11 mouse cellular contexts compared by ENCODE assay signal in the genomic region with DNA sequence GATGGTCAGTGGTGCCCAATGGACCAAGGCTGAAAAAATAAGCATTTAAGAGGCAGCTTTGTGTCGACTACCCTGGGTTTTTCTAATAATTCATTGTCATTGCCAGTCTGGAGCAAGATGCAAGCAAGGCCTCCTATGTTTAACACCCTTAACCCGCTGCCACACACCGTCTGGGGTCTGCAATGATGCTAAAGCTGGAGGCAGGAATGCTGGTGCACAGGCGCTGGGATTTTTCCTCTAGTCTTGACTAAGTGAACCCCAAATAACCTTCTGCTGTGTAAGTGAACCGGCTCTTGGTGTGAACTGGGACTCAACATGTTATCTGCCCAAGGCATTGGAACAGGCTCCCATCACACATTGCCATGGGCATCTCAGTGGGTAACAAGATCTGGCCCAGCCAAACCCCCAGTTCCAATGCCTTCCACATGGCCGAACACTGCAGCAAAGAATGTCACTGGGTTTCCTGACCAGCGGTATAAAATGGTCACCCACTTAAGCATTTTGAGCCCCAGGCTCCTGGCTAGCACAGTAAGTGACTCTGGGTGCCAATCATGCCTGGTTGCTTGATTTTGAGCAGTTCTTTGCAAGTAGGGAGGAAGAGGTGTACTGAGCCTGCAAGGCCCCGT.
DNase-seq lines count a peak whose midpoint lies in the region; ATAC-seq and TF ChIP-seq lines count a peak whose summit lies in the region.
"Had no signal": no experiment of that assay in that cellular context is flagged by ENCODE, and none has a peak within 500 bp of the region (broad histone marks: within the 10 kb centered on the region; RNA-seq: fewer than 3 reads in every experiment).

No protein-coding gene starts in this region.

- no peak overlapping the region for H3K4me3 ChIP-seq in heart, embryonic 11.5 days (ENCODE audit: low read depth, low read length)
- H3K4me3 ChIP-seq in heart, adult 2 months = no peak overlapping the region
- H3K4me3 ChIP-seq in forebrain, embryonic 15.5 days = no peak overlapping the region
- no peak overlapping the region for H3K4me3 ChIP-seq in midbrain, embryonic 13.5 days (replicated peaks)

- 69% methylated on average over 8 of the region's 8 CpGs for WGBS in heart, embryonic 11.5 days (ENCODE audit: insufficient replicate concordance)
- WGBS in heart, adult 2 months = 73% methylated on average over 8 of the region's 8 CpGs
- 37% methylated on average over 8 of the region's 8 CpGs for WGBS in forebrain, embryonic 15.5 days
- 60% methylated on average over 8 of the region's 8 CpGs for WGBS in midbrain, embryonic 13.5 days

- no peak for ATAC-seq in heart, embryonic 11.5 days (replicated peaks; ENCODE audit: insufficient number of reproducible peaks, low FRiP score, low TSS enrichment)
- peak; percentile 12; the same call in 1 of the 2 replicates for ATAC-seq in forebrain, embryonic 15.5 days (replicated peaks)
- ATAC-seq in midbrain, embryonic 13.5 days = no peak

- intact Hi-C loops in heart, adult 2 months (cut with DNase I) = no loop called here

- no peak for TF ChIP-seq POLR2A in heart, adult 2 months (IDR thresholded peaks at IDR 0.05; ENCODE audit: insufficient read depth, low read depth, low read length)

- no peaks in the 10 kb centered on the region for H3K27me3 ChIP-seq in heart, embryonic 11.5 days (ENCODE audit: control insufficient read depth, insufficient read depth, low read length)
- H3K27me3 ChIP-seq in heart, adult 2 months (ENCODE audit: control insufficient read depth, insufficient read depth, low read length) = no peaks in the 10 kb centered on the region
- no peaks in the 10 kb centered on the region for H3K27me3 ChIP-seq in forebrain, embryonic 15.5 days
- no peaks in the 10 kb centered on the region for H3K27me3 ChIP-seq in midbrain, embryonic 13.5 days
- H3K27me3 ChIP-seq: CH12.LX had no signal

- DNase-seq in heart, adult 2 months = no peak
- peak; percentile 53 for DNase-seq in MN1 (ENCODE audit: low spot score)
- DNase-seq in cerebellum, postnatal 25 days = no peak
- no peak for DNase-seq in frontal cortex, postnatal 25 days (ENCODE audit: low spot score in 2 of 2)
- DNase-seq in lung, postnatal 4 days = no peak
- DNase-seq: cerebellum, adult 11-12 months had no signal

- H3K4me1 ChIP-seq in heart, embryonic 11.5 days (ENCODE audit: control insufficient read depth, insufficient read depth, low read length) = peaks cover 13% of the 10 kb centered on the region; the same call in 1 of the 2 replicates
- no peaks in the 10 kb centered on the region; the same call in 1 of the 2 replicates for H3K4me1 ChIP-seq in heart, adult 2 months (ENCODE audit: control insufficient read depth, insufficient read depth, low read length)
- H3K4me1 ChIP-seq in forebrain, embryonic 15.5 days = peaks cover 58% of the 10 kb centered on the region
- peaks cover 46% of the 10 kb centered on the region for H3K4me1 ChIP-seq in midbrain, embryonic 13.5 days (replicated peaks)

- H3K36me3 ChIP-seq in heart, embryonic 11.5 days (ENCODE audit: control insufficient read depth, insufficient read depth, low read length) = no peaks in the 10 kb centered on the region
- H3K36me3 ChIP-seq in heart, adult 2 months (ENCODE audit: control insufficient read depth, insufficient read depth, low read length) = no peaks in the 10 kb centered on the region
- no peaks in the 10 kb centered on the region for H3K36me3 ChIP-seq in forebrain, embryonic 15.5 days
- no peaks in the 10 kb centered on the region for H3K36me3 ChIP-seq in midbrain, embryonic 13.5 days

- no peaks in the 10 kb centered on the region for H3K9me3 ChIP-seq in heart, embryonic 11.5 days (replicated peaks; ENCODE audit: control insufficient read depth, low read length)
- no peaks in the 10 kb centered on the region for H3K9me3 ChIP-seq in forebrain, embryonic 15.5 days
- H3K9me3 ChIP-seq in midbrain, embryonic 13.5 days = no peaks in the 10 kb centered on the region

- H3K79me2 ChIP-seq in heart, adult 2 months (replicated peaks; ENCODE audit: control insufficient read depth, insufficient read depth, low read length) = no peaks in the 10 kb centered on the region

- no peak for TF ChIP-seq EP300 in heart, adult 2 months (IDR thresholded peaks at IDR 0.05; ENCODE audit: insufficient read depth, low read depth, low read length)

- H3K4me2 ChIP-seq in heart, embryonic 11.5 days = no peak overlapping the region
- H3K4me2 ChIP-seq in forebrain, embryonic 15.5 days (replicated peaks) = no peak overlapping the region
- H3K4me2 ChIP-seq in midbrain, embryonic 13.5 days (replicated peaks) = no peak overlapping the region

- H3K9ac ChIP-seq in heart, embryonic 11.5 days (ENCODE audit: low read depth, low read length) = no peak overlapping the region
- no peak overlapping the region for H3K9ac ChIP-seq in heart, adult 2 months (ENCODE audit: low read depth, low read length)
- H3K9ac ChIP-seq in forebrain, embryonic 15.5 days (replicated peaks) = no peak overlapping the region
- peak overlapping the region; percentile 32 for H3K9ac ChIP-seq in midbrain, embryonic 13.5 days (replicated peaks)

- no peak for TF ChIP-seq CTCF in heart, adult 2 months (IDR thresholded peaks at IDR 0.05)

- H3K27ac ChIP-seq in heart, embryonic 11.5 days (ENCODE audit: low read depth, low read length) = peak overlapping the region; percentile 62
- no peak overlapping the region; the same call in 1 of the 2 replicates for H3K27ac ChIP-seq in heart, adult 2 months
- peak overlapping the region; percentile 89 for H3K27ac ChIP-seq in forebrain, embryonic 15.5 days (replicated peaks)
- H3K27ac ChIP-seq in midbrain, embryonic 13.5 days = peak overlapping the region; percentile 90
- H3K27ac ChIP-seq: macrophage had no signal
